Mouse (Mus musculus) thymus, adult 2 months (tissue): Measurements from ENCODE around the gene Tmem217.

Experiments
- CTCF ChIP-seq: fragments of 200-500 bp; IDR thresholded peaks from 2 replicates; pipeline ENCODE4 v1.5.1; 2012; ENCODE audit warnings: mild to moderate bottlenecking, control low read depth, low read length, moderate library complexity, borderline replicate concordance; ENCODE audit not compliant: control insufficient read depth, poor library complexity, insufficient read depth; ENCODE audit errors: extremely low read depth
- POLR2A ChIP-seq: fragments of 200-500 bp; IDR thresholded peaks from 2 replicates; pipeline ENCODE4 v1.6.1; 2012; ENCODE audit warnings: mild to moderate bottlenecking, low read length, control low read depth, moderate library complexity; ENCODE audit not compliant: control insufficient read depth, poor library complexity, insufficient read depth; ENCODE audit errors: extremely low read depth

DNA sequence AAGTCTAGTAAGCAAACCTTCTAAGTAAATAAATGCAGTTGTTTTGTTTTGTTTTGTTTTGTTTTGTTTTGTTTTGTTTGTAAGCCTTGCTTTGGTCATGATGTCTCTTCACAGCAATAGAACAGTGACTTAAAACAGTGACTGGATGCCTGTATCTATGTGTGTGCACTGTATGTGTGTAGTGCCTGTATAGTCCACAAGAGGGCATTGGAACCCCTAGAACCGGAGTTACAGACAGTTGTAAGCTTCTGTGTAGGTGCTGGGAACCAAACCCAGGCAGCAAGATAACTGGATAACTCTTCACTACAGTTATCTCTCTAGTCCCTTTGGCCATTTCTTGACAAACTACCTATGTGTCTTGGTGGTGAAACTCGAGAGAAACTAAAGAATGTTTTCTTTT is 26.6 kb downstream of the Tmem217 start:
- TF ChIP-seq CTCF (no peak), POLR2A (no peak)
